Mouse (Mus musculus): ENCODE measurements around the gene Gja5. TPM values are rescaled to one million over a fixed set of nuclear protein-coding genes. Genes with fewer than 3 reads are reported as not detected.

Gja5 gene
- polyA plus RNA-seq, 1 experiment, result 0.95 TPM

DNA sequence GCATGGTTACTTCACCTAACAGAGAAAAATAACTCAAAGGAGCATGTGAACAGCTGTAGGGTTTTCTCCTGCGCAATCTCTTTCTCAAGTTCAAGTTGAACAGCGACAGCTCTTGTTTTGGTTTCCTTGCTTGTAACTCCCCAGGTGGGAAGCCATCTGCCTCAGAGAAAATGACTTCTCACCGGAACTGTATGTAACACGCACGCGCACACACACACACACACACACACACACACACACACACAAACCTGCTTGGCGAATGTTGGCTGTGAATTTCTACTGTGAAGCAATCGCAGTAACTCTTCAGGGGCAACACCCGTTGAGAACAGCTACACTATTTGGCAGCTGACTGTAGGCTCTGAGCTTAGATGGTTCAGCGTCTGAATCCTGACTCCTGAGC, 98.6 kb downstream of the Gja5 start:
- Histone ChIP-seq H3K4me1 (ENCODE audit: control insufficient read depth, insufficient read depth, insufficient read length) (no peaks in the 10 kb centered on the region), H3K27ac (ENCODE audit: insufficient read depth, low read length) (no peak overlapping the region), H3K4me3 (ENCODE audit: extremely low read depth, insufficient read depth, insufficient read length) (no peak overlapping the region), H3K27me3 (ENCODE audit: control insufficient read depth, insufficient read depth, low read length) (no peaks in the 10 kb centered on the region), H3K36me3 (ENCODE audit: control insufficient read depth, insufficient read depth, low read length) (no peaks in the 10 kb centered on the region)
- TF ChIP-seq POLR2A (IDR thresholded peaks at IDR 0.05; ENCODE audit: low read depth, low read length) (no peak), CTCF (IDR thresholded peaks at IDR 0.05; ENCODE audit: extremely low read depth, insufficient read depth, insufficient read length, insufficient replicate concordance) (no peak)
- 88% methylated on average over 10 of the region's 10 CpGs for WGBS
- no peak for DNase-seq (ENCODE audit: low read depth in 1 of 2, low spot score in 2 of 2)

DNA sequence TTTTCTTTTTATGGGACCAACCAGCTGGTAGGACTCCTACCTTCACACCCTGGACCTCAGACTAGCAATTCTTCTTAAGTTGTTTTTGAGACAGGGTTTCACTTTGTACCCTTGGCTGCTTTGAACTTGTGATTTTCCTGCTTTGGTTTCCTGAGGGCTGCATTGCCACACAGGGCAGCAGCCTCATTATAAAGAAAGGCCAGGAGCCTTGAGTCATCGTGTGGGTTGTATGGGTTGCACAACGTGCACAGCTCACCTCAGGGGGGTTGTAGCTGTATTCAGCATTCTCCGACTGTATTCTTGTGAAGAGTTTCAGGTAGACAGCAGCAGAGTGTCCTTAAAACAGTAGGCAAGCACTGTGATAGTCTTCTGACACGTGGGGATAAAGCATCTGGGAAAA, 100.0 kb downstream of the Gja5 start:
- TF ChIP-seq CTCF (IDR thresholded peaks at IDR 0.05; ENCODE audit: extremely low read depth, insufficient read depth, insufficient read length, insufficient replicate concordance) (no peak), POLR2A (IDR thresholded peaks at IDR 0.05; ENCODE audit: low read depth, low read length) (no peak)
- no peak for DNase-seq (ENCODE audit: low read depth in 1 of 2, low spot score in 2 of 2)
- Histone ChIP-seq H3K4me1 (ENCODE audit: control insufficient read depth, insufficient read depth, insufficient read length) (no peaks in the 10 kb centered on the region), H3K36me3 (ENCODE audit: control insufficient read depth, insufficient read depth, low read length) (no peaks in the 10 kb centered on the region), H3K27me3 (ENCODE audit: control insufficient read depth, insufficient read depth, low read length) (no peaks in the 10 kb centered on the region), H3K27ac (ENCODE audit: insufficient read depth, low read length) (no peak overlapping the region), H3K4me3 (ENCODE audit: extremely low read depth, insufficient read depth, insufficient read length) (no peak overlapping the region)
- WGBS, result 47% methylated on average over 4 of the region's 4 CpGs

DNA sequence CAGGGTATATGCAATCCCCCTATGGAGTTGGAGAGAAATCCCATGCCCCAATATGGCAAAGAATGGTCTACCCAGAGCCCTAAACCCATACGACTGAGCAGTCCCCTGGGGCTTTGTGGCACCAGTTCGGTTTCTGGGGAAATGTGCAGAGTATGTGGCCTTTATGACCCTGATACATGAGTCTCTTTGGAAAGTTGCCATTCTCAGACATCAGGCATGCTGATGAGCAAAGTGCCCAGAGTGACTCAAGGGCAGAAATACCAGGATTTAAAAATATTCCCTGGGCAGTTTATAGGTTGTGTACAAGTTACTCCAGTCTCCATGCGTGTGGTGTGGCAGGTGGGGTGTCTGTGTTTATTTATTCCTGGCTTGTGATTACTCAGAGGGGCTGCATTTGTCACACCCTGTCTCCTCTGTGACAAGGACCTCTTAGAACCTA, 102.5 kb downstream of the Gja5 start:
- WGBS, result 66% methylated on average over 3 of the region's 3 CpGs
- no peak for DNase-seq (ENCODE audit: low read depth in 1 of 2, low spot score in 2 of 2)
- Histone ChIP-seq H3K36me3 (ENCODE audit: control insufficient read depth, insufficient read depth, low read length) (no peaks in the 10 kb centered on the region), H3K27ac (ENCODE audit: insufficient read depth, low read length) (no peak overlapping the region), H3K4me3 (ENCODE audit: extremely low read depth, insufficient read depth, insufficient read length) (no peak overlapping the region), H3K4me1 (ENCODE audit: control insufficient read depth, insufficient read depth, insufficient read length) (no peaks in the 10 kb centered on the region), H3K27me3 (ENCODE audit: control insufficient read depth, insufficient read depth, low read length) (no peaks in the 10 kb centered on the region)
- TF ChIP-seq CTCF (IDR thresholded peaks at IDR 0.05; ENCODE audit: extremely low read depth, insufficient read depth, insufficient read length, insufficient replicate concordance) (no peak), POLR2A (IDR thresholded peaks at IDR 0.05; ENCODE audit: low read depth, low read length) (no peak)

DNA sequence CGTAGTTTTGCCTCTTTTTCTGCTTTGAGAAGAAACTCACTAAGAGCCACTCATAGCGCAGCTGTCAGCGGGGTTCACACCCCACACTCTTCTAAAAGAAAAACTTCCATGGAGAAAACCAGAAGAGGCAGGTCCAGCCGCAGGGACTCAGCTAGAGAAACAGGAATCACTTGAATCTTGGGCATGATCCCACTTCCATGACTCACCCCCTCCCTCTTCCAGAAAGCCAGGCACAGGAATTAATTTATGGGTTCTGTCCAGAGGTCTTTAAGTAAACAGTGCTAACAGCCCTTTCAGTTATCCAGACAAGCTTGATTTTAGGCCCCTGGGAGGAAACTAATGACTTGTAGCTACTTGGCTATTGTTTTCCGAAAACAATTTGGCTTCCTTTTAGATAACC, 120.7 kb downstream of the Gja5 start:
- no peak for DNase-seq (ENCODE audit: low read depth in 1 of 2, low spot score in 2 of 2)
- no peaks in the 10 kb centered on the region for H3K27me3 ChIP-seq (ENCODE audit: control insufficient read depth, insufficient read depth, low read length)
- no peak overlapping the region for H3K27ac ChIP-seq (ENCODE audit: insufficient read depth, low read length)
- H3K4me1 ChIP-seq (ENCODE audit: control insufficient read depth, insufficient read depth, insufficient read length), result no peaks in the 10 kb centered on the region; the same call in 1 of the 2 replicates
- H3K36me3 ChIP-seq (ENCODE audit: control insufficient read depth, insufficient read depth, low read length), result no peaks in the 10 kb centered on the region
- WGBS, result 82% methylated on average over 5 of the region's 5 CpGs
- TF ChIP-seq POLR2A (IDR thresholded peaks at IDR 0.05; ENCODE audit: low read depth, low read length) (no peak), CTCF (IDR thresholded peaks at IDR 0.05; ENCODE audit: extremely low read depth, insufficient read depth, insufficient read length, insufficient replicate concordance) (no peak)
- H3K4me3 ChIP-seq (ENCODE audit: extremely low read depth, insufficient read depth, insufficient read length), result no peak overlapping the region

DNA sequence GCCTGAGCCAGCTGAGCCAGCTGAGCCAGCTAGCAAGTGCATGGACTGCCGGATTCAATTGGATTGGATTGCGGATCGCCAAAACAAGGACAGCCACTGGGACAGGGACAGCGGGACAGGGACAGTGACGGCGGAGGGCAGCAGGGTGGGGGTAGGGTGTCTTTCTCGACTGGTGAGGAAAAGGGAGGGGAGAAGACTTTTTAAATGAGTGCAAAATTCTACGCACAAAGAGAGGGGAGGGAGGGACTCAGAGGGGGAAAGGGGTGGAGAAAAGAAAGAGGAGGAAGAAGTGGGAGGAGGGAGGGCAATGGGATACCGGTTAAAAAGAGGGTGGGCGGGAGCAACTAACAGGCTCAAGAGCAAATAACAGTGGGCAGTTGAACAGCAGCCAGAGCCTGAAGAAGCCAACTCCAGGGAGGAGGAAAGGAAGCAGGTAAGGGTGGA, 127.6 kb downstream of the Gja5 start:
- H3K27me3 ChIP-seq (ENCODE audit: control insufficient read depth, insufficient read depth, low read length), result no peaks in the 10 kb centered on the region
- no peak for DNase-seq (ENCODE audit: low read depth in 1 of 2, low spot score in 2 of 2)
- no peak overlapping the region for H3K27ac ChIP-seq (ENCODE audit: insufficient read depth, low read length)
- H3K4me3 ChIP-seq (ENCODE audit: extremely low read depth, insufficient read depth, insufficient read length), result no peak overlapping the region
- WGBS, result 21% methylated on average over 10 of the region's 10 CpGs
- no peaks in the 10 kb centered on the region for H3K4me1 ChIP-seq (ENCODE audit: control insufficient read depth, insufficient read depth, insufficient read length)
- no peak for TF ChIP-seq CTCF (IDR thresholded peaks at IDR 0.05; ENCODE audit: extremely low read depth, insufficient read depth, insufficient read length, insufficient replicate concordance)
- TF ChIP-seq POLR2A (IDR thresholded peaks at IDR 0.05; ENCODE audit: low read depth, low read length), result no peak
- H3K36me3 ChIP-seq (ENCODE audit: control insufficient read depth, insufficient read depth, low read length), result no peaks in the 10 kb centered on the region

DNA sequence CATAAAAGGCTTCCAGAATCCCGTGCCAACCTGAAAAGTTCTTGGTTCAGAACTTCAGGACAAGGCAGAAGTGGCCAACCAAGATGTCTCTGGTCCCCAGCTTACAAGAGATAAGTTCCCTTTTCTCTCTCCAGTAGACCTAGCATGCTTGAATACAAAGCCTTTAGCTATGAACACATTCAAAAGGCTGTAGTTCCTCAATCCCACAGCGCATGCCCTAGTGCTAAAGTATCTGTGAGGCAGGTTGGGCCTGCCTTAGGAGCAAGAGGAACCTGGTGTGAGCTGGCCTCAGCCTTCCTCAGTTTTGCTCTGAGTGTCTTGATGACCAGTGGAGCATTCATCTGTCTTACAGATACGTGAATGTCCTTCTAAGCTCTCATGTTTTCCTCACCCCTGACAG, 131.1 kb downstream of the Gja5 start:
- TF ChIP-seq CTCF (IDR thresholded peaks at IDR 0.05; ENCODE audit: extremely low read depth, insufficient read depth, insufficient read length, insufficient replicate concordance) (no peak), POLR2A (IDR thresholded peaks at IDR 0.05; ENCODE audit: low read depth, low read length) (no peak)
- H3K4me1 ChIP-seq (ENCODE audit: control insufficient read depth, insufficient read depth, insufficient read length), result no peaks in the 10 kb centered on the region
- DNase-seq (ENCODE audit: low read depth in 1 of 2, low spot score in 2 of 2), result no peak
- H3K36me3 ChIP-seq (ENCODE audit: control insufficient read depth, insufficient read depth, low read length), result no peaks in the 10 kb centered on the region
- H3K27me3 ChIP-seq (ENCODE audit: control insufficient read depth, insufficient read depth, low read length), result no peaks in the 10 kb centered on the region
- H3K4me3 ChIP-seq (ENCODE audit: extremely low read depth, insufficient read depth, insufficient read length), result no peak overlapping the region
- no peak overlapping the region for H3K27ac ChIP-seq (ENCODE audit: insufficient read depth, low read length)
- WGBS, result 41% methylated on average over 3 of the region's 3 CpGs

DNA sequence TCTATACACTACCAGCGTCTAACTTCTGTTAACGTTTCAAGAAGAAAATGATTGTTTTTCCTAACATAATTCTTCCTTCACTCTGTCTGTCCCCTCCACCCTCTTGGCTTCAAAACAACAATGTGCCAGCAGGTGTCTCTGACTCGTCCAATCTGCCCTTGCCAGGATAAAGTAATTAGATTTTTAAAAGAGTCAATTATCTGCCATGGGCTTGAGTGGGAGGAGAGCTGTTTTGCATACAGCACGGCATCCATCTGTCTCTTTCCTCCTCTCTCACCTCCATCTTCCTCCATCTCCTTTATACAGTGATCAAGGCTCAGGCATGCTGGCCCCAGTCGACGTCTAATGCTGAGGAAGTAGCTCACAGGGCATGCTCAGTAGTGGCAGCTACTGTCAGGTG, 132.6 kb downstream of the Gja5 start:
- WGBS, result 82% methylated on average over 6 of the region's 6 CpGs
- Histone ChIP-seq H3K27me3 (ENCODE audit: control insufficient read depth, insufficient read depth, low read length) (no peaks in the 10 kb centered on the region), H3K4me3 (ENCODE audit: extremely low read depth, insufficient read depth, insufficient read length) (no peak overlapping the region), H3K27ac (ENCODE audit: insufficient read depth, low read length) (no peak overlapping the region), H3K4me1 (ENCODE audit: control insufficient read depth, insufficient read depth, insufficient read length) (no peaks in the 10 kb centered on the region), H3K36me3 (ENCODE audit: control insufficient read depth, insufficient read depth, low read length) (no peaks in the 10 kb centered on the region)
- DNase-seq (ENCODE audit: low read depth in 1 of 2, low spot score in 2 of 2), result no peak
- no peak for TF ChIP-seq POLR2A (IDR thresholded peaks at IDR 0.05; ENCODE audit: low read depth, low read length)
- no peak for TF ChIP-seq CTCF (IDR thresholded peaks at IDR 0.05; ENCODE audit: extremely low read depth, insufficient read depth, insufficient read length, insufficient replicate concordance)
